Mouse (Mus musculus) left cerebral cortex, postnatal 4 days (tissue): Measurements from ENCODE around the gene Tm9sf4. TPM values are rescaled to one million over a fixed set of nuclear protein-coding genes. Genes with fewer than 3 reads are reported as not detected.

Experiments
- DNase-seq: peaks from one replicate; pipeline ENCODE4 v3.0.0-alpha.2; 2022
- intact Hi-C: fragments of 180-260 bp; cut with DNase I; formaldehyde crosslinking; loops from one replicate; pipeline ENCODE4 v1.15.1; 2025
- total RNA-seq, 2 experiments: library from RNA; stranded (reverse); gene quantifications; 2 replicates each; pipeline ENCODE4 v1.2.3; 2021

The Tm9sf4 gene
- total RNA-seq, 2 experiments from 2014 or later, result 118 to 120 TPM

DNA sequence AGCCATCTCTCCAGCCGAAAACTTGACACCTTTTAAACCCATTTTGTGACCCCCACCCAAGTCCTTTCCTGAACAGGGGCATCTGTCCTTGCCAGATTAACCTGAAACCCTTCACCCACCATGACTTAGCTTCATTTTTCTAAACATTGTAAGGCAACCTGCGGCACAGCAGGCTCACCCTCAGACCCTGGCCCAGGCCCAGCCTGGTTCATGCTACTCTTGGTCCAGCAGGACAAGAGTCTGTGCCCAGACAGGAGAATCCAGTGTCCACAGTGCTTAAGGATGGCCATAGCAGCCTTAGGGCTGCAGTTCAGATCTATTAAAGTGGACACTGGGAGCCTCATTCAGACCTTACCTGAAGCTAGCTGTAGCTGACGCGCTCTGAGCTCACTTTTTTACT is 52.2 kb downstream of the Tm9sf4 start:
- intact Hi-C loops, result no loop called here

DNA sequence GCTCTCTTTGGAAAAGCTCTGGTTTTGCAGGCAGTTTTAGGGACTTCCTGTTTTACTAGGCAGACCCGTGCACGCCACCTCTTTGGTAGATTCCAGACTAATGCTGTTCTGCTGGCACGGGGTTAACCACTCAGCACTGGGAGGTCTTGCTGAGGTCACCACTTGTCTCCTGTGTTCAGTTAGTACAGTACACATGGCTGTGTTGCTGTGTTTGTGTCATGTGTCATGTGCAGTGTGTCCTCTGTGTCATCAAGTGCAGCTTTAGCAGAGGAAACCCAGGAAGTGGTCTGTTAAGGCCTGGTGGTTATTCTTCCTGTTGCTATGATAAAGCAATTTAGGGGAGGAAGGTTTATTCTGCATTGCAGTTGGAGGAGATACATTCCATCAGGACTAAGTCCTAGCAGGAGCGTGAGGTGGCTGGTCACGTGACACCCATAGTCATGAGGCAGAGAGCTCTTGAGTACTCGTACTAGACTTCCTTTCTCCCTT is 53.7 kb downstream of the Tm9sf4 start:
- no peak for DNase-seq
- intact Hi-C loops, result no loop called here

More for the DNA sequence above, 52.2 kb downstream of the Tm9sf4 start:
- DNase-seq, result no peak

DNA sequence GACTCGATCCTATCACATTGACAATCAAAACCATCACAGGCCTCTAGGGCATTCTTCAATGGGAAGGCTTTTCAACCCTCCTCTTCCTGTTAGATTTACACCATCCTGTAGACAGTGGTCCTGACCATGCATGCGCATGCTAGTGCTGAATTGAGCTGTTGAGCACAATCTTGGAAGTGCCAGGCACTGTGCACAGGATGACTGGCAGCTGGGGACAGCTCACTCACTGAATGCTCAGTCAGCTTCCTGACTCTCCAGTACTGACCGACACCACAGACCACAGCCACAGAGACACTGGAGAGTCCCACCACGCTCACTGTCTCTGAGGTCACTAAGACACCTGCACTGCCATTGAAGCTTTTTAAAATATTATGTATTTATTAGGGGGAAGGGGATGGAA is 54.3 kb downstream of the Tm9sf4 start:
- intact Hi-C loops, result no loop called here
- DNase-seq, result no peak

DNA sequence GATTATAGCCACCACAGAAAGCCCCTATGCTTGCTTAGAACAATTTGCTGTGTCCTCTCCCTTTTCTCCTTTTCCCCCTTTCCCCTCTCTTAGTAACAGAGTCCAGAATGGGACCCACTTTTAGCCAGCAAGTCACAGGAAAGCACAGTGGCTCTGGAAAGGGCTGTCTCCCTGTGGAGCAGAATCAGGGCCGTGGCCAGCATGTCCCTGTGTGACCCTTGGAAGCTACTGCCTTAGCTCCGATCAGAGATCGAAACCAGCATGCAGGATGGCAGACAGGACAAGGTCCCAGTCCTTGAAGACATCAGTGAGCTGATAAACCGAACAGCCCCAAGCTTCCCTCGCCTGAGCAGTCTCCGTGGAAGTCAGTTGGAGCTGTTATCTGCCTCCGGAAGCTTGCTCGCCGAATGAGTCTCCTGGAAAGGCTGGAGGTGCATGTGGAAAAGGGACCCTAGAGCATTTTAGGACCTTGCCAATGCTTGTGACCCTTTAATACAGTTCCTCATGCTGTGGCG is 56.8 kb downstream of the Tm9sf4 start:
- DNase-seq, result no peak
- intact Hi-C loops, result no loop called here

DNA sequence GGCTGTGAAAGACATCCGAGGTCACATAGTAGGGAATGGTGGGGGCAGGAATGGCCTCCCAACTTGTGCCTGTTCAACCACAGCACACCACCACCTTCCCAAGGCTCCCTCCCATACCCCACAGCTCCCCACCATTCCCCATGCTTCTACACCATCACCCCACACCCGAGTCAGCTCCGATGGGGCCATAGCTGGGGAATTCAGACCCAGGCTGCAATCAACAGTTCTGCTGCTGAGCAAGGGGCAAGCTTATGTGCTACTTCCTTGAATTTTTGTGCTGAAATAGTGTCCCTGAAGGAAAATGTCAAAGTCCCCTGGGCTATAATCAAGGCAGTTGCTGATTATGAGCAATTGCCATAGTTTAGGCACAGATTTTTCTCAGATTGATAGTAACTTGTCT is 57.4 kb downstream of the Tm9sf4 start:
- intact Hi-C loops, result no loop called here
- no peak for DNase-seq

DNA sequence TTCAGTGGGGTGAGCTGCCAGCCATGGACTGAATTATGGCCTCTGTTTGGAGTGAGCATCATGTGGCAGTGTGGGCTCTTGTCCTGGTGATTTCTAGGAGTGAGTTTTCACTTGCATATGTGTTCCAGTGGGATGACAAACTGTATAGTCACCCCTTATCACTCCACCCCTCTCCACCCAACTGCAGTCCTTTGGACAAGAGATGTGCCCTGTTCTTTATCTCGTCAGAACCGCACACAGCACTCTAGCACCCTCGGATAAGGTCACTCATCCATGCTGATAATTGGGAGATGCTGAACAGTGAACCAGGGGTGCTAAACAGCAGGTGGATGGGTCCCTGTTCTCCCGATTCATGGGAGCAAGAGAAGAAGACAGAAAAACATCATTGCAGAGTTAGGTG is 60.5 kb downstream of the Tm9sf4 start:
- DNase-seq, result no peak
- intact Hi-C loops, result no loop called here

DNA sequence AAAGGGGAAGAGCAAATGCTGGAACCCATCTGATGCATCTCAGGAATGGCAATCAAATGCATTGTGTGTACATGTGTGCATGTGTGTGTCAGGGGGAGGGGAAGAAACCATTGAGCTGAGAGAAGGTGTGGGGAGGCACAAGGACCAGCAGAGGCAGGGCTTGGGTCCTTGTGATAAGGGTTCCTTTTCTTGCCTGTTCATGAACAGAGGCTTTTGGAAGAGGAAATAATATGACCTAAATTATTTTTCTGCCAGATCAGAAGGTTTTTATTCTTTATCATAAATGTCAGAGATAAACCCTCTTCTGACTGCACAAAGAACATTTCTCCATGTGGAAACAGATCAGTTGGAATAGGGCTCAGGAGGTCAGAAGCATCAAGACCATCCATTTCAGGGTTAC is 61.0 kb downstream of the Tm9sf4 start:
- intact Hi-C loops, result no loop called here
- no peak for DNase-seq

DNA sequence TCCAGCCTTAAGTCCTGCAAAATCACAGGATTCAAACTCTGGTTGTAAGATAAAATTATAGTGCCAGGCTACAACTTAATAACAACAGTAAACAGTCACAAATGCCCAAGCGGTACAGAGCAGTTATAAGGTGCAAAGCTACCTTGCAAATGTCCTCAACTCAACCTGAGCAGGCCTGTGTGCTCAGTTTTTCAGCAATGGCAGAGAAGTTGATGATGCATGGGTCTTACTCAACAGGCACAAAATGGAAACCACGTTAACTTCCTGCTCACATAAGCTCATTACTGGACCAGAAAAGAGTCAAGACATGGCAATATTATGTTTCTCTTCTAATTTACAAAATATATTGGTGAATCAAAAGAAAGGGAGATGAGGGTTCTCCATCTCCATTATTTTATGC is 61.5 kb downstream of the Tm9sf4 start:
- DNase-seq, result no peak
- intact Hi-C loops, result no loop called here

DNA sequence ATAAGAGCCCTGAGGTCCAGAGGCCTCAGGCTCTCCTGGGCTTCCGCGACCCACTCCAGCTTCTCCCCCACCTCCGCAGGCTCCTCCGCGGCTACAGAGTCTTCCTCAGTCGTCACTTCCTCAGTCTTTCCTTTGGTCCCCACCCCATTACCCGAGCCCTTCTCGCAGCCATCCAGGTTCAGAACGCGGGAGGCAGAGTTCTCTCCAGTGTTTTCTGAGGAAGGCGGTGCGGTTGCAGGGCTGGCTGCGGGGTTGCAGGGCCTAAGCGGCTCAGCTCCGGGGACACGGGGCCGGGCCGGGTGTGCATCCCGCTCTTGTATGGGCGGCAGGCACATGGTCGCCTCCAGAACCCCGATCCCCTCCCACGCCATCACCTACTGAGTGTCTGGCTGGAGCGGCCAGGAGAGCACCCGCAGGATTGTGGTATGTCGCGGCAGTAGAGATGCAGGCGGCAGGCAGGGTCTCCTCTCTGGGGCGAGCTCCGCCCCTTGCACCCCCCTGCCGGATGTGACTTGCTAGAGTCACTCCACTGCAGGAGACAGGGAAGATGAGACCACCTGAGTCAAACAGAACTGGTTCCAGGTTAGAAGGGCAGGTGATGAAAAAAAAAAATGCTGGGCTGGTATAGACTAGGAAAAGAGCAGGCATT is 64.0 kb downstream of the Tm9sf4 start, which contains the start of gene Tspyl3:
Tspyl3 (minus strand) TSS at position 496 of the 649 bp plus-strand sequence.
- DNase-seq, result peak; percentile 60
- intact Hi-C loops, result no loop called here

DNA sequence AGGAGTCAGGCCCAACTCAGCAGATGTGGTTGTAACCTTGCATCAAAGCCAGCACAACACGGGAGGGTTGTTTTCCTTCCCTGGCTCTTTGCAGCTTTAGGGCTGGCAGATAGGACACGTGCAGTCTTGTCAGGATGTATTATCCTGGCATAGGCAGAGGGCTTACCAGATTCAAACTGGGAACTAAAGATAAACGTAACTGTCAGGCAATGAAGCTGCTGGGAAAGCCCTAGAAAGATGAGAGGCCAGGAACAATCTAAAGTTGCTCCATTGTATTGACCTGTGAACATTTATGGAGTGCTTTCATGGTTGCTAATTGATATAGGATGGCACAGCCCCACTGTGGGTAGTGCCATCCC is 64.5 kb downstream of the Tm9sf4 start:
- no peak for DNase-seq
- intact Hi-C loops, result no loop called here

DNA sequence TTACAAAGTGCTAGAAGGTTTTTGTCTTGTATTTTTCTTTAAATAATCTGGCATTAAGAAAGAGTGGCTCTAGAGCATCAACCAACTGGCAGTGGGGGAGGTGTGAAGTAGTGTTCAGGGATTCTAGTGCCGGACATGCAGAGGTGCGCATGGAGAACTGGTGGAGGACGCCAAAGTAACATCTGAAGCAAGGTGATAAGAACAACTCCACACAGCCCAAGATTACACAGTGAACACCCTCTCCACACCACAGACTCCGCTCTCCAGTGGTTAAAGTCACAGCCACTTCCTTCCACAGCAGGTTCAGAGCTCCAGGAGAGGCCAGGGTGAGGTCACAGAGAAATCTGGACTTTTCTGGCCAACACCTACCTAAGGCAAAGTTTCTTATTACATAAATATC is 66.9 kb downstream of the Tm9sf4 start:
- intact Hi-C loops, result no loop called here
- no peak for DNase-seq

DNA sequence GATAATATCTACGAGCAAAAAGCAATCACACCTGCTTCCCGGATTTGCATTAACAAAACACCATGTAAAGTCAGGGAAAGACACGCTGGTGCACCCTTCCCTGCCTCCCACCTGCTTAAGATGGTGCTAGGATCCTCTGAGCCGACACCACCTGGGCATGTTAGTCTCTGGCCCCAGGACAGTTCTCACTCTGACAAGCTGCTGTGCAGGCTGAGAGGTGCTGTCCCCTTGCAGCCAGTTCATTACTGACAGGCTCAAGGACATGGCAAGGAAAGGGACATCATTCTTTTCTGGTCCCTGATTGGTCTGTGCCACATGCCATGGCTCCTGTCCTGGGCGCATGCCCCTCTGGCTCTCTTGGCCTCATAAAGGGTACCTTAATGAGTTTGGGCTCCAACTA is 67.4 kb downstream of the Tm9sf4 start:
- DNase-seq, result no peak
- intact Hi-C loops, result no loop called here

DNA sequence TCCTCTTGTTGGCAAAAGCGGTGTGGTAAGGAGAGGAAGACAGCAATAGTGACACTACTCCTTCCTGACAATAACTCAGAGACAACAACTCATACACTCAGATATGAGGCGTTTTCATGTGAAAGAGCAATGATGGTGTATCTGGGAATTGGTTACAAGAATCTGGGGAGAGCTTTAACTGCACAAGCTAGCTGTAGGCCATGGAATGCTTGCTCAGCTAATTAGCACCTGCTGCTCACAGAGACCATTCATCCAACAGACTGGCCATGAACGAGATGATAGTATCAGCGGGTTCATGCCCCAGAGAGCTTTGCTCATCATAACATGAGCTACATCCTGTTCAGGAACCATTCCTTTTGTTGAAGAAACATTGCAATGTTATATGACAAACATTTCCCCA is 76.1 kb downstream of the Tm9sf4 start:
- DNase-seq, result no peak
- intact Hi-C loops, result no loop called here

DNA sequence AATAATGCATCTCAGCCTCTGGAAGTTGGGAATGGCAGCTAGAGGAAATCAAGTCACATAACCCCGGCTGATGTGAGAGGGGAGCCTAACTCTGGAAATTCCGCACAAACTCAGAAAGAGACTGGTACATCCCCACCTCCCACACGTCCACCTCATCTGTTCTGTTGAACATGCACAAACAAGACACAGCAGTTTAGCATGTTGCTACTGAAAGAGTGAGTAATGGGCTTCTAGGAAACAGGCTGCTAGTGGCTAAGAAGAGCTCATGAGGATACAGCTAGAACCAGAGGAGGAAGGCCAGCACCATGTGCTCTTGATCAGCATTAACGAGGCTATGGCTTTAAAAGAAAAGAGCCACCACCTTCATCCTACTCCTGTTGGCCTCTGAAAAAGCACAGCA is 76.8 kb downstream of the Tm9sf4 start:
- DNase-seq, result no peak
- intact Hi-C loops, result no loop called here

DNA sequence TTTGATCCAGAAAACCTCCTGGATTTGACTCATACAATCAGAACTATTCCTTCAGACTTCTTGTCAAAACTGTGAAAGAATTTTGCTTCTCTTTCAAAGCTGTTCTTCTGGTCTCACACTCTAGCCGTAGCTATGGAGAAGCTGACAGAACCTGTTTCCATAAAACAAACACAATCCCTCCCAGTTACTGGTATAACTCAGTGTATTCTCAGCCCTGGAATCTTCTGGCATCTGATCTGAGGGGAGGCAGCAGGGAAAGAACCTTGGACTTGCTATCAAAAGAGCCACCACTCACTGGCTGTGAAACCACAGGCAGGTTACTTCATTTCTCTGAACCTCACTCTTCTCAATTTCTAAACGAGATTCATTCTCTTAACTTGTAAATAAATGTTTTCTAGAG is 77.3 kb downstream of the Tm9sf4 start:
- intact Hi-C loops, result no loop called here
- DNase-seq, result no peak

DNA sequence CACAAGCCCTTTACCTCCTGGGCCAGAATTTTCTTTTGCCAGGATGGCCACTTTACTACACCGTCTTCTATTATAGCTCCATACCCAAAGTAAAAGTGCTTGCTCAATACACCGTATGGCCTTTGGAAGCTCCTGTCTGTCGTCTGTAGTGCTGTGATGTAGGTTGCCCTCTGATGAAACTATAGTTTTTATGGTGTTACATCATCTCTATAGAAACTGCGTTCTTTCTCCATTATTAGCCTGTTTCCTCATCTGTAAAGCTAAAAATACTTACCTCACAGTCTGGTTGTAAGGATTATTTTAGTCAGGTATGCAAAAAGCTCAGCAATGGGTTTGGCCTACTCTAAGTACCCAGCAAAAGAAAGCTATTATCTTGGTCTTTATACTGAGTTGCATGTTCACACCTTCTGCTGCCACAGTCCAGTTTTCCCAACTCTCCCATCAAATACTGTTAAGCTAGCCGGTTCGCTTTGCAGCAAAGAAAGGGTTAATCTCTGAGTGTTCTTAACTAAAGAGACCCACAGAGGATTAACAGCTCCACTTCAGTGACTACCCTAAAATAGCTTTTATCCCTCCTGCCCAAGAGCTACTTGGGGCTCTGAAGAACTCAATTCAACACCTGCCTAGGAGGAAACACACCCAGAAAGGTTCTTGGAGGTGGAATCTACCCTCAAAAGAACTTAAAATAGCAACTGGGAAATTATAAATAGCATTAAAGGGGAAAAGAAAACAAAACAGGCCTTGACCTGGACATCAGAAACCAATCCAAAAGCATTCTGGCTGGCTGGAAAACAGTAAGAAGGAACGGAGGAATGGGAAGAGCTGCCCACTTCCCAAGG is 78.1 kb downstream of the Tm9sf4 start:
- intact Hi-C loops, result no loop called here
- DNase-seq, result no peak

DNA sequence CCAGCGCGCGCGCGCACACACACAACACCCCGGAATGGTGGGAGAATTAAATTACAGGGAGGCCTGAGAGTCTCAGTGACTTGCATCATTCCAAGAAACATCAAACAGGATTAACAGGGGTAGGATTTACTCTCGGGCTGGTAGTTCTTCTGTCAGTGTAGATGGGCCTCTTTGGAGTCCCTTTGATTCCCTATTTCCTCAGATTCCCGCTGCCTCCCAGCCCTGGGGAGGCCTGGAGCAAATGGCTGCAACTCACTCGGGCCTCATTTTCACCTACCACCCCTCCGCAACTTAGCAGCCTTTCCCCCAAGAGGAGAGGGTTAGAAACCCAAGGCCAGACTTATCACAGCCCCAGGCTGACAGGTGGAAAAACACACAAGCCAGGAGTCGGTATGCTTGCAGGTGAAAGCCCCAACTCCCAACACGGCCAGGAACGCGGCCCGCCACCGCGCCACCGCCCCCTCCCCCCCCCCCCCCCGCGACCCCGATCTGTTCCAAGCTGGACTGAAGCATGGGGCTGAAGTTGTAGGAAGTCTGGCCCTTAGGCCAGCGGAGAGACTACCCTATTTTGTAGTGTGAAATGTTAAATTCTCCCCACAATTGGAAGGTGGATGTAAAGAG is 78.9 kb downstream of the Tm9sf4 start:
- no peak for DNase-seq
- intact Hi-C loops, result no loop called here

DNA sequence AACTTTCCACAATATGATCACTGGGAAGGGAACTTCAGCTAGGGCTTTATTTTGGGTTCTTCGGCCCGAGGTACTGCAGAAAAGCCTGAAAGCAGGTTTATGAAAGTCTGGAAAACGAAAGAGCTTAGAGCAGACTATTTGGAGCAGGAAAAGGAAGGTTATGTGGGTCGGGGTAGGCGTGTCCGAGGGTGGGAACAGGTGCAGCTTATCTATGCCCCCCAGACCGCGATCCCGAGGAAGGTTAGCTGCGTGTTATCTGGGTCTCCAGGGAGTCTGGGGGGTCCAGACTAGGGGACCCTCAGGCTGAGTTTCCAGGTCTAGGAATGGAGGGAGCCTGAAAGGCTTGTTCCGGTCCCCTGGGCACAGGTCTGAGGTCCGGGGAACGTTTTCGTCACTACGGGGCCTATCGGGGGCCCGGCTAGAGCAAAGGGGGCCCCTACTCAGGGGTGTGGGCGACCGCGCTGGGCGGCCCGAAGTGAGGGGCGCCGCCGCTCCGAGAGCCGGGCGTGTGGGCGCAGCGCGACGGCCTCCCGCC is 79.7 kb downstream of the Tm9sf4 start:
- DNase-seq, result peak; percentile 24
- intact Hi-C loops, result no loop called here

DNA sequence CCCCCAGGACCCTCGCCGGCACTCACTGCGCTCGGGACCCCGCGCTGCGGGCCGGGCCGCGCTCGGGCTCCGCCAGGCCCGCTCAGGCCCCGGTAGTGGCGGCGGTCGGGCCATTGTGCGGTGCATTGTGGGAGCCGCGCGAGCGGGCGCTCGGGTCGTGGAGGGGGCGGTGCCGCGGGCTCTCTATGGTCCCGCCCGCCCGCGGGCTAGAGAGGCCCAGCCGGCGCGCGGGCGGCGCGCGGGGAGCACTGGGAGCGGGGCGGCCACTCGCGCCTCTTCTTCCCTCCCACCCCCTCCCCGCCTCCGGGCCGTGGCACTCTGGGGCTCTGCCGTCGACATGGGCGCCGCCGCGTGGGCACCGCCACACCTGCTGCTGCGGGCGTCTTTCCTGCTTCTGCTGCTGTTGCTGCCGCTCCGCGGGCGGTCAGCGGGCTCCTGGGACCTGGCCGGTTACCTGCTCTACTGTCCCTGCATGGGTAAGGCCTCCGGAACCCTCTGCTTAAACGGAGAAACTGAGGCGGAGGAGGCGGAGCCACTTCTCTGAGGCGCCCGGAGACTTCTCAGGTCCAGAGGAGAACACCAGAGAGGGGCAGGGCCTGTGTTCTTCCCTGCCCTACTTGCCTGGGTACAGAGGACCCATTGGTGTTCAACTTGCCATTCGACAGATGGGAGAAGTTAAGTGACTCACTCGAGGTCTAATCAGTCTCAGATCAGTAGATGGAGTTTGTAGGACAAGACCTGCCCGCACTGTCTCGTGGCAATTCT is 80.3 kb downstream of the Tm9sf4 start, which contains the start of the genes Plagl2 and Pofut1:
Plagl2 (minus strand) TSS at position 177 of the 765 bp plus-strand sequence.
Pofut1 (plus strand) TSS at position 284 of the 765 bp plus-strand sequence.
- intact Hi-C loops, result no loop called here

DNA sequence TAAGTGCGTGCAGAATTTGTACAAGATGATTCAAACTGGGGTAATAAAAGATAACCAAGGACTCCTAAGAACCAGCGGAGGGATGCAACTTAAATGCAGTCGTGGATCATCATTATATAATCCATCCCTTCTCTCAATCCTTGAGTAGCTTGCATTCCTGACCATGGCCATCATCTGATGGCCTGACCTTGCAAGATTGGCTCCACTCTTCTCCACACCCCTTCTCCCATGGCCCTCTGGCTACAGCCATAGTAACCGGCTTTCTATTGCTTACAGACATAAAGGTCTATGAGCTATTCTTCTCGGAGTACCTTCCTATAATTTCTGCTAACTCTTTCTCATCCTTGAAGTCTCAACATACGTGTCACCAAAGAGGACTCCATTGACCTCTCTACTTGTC is 81.1 kb downstream of the Tm9sf4 start:
- intact Hi-C loops, result no loop called here
- no peak for DNase-seq

More for the DNA sequence above, 80.3 kb downstream of the Tm9sf4 start, which contains the start of the genes Plagl2 and Pofut1:
- DNase-seq, result peak; percentile 91
